Mouse (Mus musculus): ENCODE data around the gene Cd33.

Gene Cd33

DNA sequence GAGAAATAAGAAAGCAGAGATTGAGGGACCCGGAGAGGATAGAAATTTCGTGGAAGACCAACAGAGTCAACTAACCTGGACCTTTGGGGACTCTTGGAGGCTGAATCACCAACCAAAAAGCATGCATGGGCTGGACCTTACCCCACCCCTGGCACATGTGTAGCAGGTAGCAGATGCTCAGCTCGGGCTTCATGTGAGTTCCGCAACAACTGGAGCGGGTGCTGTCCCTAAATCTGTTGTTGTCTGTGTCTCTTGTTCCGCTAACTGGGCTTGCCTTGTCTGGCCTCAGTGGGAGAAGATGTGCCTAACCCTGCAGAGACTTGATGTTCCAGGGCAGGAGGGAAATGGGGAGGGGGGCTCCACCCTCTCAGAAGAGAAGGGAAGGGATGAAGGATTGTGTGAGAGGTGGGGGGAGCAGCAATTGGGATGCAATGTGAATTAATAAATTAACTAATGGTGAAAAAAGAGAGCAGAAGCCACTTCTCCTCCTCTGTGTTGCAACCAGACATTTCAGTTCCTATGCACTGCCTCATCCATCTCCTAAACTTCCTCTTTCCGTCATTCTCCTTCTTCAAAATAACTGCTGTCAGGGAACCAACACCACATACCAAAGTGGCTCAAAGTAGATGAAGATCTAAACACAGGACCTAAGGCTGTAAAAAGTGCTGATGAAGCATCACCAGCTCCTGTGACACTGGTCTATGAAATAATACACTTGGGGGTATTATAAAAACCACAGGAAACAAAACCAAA lies at the start of gene Cd33:
TSS of gene Cd33 (minus strand) at position 204 of the 753 bp plus-strand sequence.
- DNase-seq (ENCODE audit: low read depth, low spot score) = no peak

DNA sequence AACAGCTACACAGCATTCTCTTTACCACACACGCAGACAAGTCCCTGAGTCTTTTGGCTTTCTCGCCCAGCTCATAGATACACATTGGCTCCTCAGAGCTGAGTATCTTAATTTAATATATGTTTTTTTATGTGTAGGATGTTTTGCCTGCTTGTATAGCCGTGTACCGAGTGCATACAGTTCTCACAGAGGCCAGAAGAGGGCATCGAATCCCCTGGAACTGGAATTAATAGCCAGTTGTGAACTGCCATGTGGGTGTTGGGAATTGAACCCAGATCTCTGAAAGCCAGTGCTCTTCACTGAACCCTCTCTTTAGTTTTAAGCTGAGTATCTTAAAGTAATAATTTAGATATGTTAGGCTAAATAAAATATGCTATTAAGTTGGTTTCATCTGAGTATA lies 40.6 kb upstream of the Cd33 start:
- no peak for DNase-seq (ENCODE audit: low read depth, low spot score)

DNA sequence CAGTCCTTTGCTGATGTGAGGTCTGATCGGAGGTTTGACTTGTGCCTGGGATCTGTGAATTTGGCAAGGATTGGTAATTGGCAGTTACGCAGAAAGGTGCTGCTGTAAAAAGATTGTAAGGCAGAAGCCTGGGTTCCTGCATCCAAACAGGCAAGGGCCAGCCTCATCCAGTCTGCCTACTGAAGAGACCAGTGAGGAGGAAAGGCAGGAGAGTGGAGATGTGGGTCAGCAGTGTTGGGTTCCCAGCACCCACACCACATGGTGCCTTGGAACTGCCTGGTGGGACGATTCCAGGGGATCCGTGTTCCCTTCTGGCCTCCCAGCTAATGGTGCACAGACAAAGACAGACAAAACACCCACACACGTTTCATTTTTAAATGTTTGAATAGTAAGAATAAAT lies 36.3 kb upstream of the Cd33 start:
- DNase-seq (ENCODE audit: low read depth, low spot score) = no peak

DNA sequence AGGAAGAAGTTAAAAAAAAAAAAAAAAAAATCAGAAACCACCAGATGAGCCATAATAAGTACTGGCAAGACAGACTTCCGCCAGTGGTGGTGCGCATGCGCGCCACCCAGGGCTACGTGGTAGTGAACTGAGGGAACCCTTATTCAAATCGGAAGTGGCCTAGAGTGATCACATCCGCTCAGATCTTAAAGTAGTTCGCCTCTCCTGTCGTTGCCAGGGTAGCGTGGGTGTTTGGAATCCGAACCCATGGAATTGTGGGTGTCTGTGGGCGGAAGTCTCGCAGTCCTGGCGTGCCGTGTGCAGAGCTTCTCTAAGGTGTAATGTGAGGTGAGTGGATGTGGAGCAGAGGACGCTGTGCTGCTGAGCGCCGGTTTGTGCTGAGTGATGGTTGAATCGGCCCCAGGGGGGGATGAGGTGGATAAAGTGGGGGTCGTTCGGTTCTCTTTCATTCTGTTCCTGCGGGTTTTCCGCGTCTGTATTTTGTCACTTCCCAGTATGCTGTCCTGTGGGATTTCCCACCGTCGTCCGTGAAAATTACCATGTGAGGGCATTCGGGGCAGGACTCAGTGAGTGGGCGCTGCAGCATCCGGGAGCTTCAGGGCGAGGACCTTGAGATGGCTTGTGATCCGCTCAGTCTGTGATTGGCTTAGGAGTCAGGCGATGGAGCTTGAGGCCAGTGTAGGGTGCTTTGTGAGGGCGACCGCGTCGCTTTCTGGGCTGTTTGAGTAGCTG lies 35.4 kb upstream of the Cd33 start, which contains the start of gene Zfp719:
TSS of gene Zfp719 (plus strand) at position 171 of the 732 bp plus-strand sequence.
- peak; percentile 59 for DNase-seq (ENCODE audit: low read depth, low spot score)

- DNase-seq (ENCODE audit: low read depth, low spot score) = no peak
Measured at GRCm38 (mm10) chr7:43571216-43571615, 27.0 kb upstream of the Cd33 start.

DNA sequence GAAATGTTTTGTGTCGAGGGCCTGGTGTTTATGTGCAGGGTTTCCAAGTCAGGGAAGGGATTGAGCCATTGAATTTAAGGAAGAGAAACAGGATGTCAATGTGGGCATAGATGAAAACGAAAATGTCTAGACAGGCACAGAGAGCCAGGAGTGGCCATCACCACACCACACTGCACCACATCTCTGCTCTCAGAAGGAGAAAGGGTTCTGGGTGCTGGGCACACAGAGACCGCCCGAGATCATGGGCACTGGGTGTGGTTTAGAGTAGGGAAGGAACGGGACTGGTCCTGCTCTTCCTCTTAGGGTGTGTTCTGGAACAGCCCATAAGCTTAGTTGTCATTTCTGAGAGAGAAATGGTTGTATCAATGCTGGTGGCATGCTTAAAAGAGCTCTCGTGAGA lies 19.1 kb upstream of the Cd33 start:
- no peak for DNase-seq (ENCODE audit: low read depth, low spot score)

- no peak for DNase-seq (ENCODE audit: low read depth, low spot score)
Measured at GRCm38 (mm10) chr7:43562651-43563070, 18.4 kb upstream of the Cd33 start.

DNA sequence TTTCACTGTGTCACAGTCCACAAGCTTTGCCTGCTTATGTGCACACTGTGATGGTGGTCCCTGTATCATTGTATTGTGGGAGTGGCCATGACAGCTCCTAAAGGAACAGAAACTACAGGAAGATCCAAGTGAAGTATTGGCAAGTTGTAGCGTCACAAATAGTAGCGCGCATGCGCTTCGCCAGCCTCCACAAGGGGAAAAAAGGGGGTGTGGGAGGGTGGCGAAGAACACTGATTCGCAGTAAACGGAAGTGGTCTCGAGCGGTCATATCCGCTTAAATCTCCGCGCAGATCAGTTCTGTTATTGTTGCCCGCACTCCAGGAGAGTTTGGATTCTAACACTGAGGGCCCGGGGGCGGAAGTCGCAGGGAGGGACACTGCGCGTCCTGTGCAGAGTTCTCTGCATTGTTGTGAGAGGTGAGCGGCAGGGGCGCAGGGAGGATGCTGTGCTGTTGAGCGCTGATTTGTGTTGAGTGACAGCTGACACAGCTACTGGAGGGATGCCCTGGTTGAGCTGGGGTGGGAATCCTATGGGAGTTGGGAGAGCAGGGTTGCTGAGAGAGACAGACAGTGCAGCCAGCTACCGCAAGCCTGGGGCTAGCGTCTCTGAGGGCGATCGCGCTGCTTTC lies 17.9 kb upstream of the Cd33 start, which contains the start of gene Zfp658:
TSS of gene Zfp658 (plus strand) at position 251 of the 628 bp plus-strand sequence.
- DNase-seq (ENCODE audit: low read depth, low spot score) = no peak

GRCm38 (mm10) chr7:43556901-43557300 lies 12.7 kb upstream of the Cd33 start:
- no peak for DNase-seq (ENCODE audit: low read depth, low spot score)

- DNase-seq (ENCODE audit: low read depth, low spot score) = no peak
Measured at GRCm38 (mm10) chr7:43555351-43555750, 11.1 kb upstream of the Cd33 start.

GRCm38 (mm10) chr7:43554550-43554949 lies 10.3 kb upstream of the Cd33 start:
- no peak for DNase-seq (ENCODE audit: low read depth, low spot score)

DNA sequence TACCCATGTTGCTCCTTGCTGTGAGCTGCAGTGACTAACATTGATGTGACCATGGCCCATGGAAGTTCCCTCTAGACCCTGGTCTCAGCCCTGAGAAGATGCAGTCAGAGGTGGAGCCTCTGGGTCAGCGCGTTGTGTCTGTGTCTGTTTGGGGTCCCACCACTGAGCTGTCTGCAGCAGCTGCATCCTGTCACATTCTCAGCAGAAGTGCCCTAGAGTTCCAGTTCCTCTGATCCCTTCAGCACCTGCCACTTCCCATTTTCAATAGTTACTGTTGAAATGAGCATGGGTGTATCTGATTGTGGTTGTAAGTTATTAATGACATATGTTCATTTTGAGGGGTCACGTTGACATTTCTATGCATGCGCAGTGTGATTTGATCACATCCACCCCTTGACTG lies 8.9 kb upstream of the Cd33 start:
- DNase-seq (ENCODE audit: low read depth, low spot score) = no peak

- no peak for DNase-seq (ENCODE audit: low read depth, low spot score)
Measured at GRCm38 (mm10) chr7:43548206-43548605, 4.0 kb upstream of the Cd33 start.

GRCm38 (mm10) chr7:43547666-43548065 lies 3.4 kb upstream of the Cd33 start:
- DNase-seq (ENCODE audit: low read depth, low spot score) = no peak

DNA sequence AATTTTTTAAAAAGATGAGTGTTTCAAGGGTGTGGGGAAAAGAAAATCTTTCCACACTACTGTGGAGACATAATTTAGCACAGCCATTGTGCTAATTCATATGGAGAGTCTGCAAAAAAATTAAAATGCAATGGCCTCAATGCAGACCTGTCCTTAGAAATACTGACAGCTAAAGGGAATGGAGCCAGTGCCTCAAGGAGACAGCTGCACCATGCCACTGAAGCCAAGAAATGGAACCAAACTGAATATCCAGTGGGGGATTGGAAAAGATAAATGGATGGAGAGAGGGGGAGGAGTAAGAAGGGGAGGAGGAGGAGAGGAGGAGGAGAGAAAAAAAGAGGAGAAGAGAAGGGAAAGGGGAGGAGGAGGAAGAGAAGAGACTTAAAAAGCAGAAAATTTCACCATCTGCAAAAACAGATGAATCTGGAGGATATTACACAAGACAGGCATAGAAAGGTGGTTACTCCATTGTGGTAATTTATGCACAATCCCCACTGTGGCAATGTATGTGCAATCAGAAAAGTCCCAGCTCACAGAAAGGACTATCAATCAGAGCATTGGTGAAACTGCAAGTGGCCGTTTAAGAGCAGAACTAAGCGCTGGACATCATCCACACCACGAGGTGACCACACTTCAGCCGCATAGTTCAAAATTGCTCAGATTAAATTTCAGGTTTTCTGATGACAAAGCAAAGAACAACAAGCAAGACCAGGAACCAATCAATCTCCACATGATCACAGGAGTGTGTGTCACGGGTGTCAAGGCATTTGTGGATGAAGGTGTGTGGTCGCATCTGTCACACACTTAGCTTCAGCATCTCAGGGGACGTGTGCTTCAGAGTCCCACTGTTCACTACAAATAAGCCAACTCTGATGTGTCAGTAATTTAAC lies 1.7 kb upstream of the Cd33 start:
- no peak for DNase-seq (ENCODE audit: low read depth, low spot score)

DNA sequence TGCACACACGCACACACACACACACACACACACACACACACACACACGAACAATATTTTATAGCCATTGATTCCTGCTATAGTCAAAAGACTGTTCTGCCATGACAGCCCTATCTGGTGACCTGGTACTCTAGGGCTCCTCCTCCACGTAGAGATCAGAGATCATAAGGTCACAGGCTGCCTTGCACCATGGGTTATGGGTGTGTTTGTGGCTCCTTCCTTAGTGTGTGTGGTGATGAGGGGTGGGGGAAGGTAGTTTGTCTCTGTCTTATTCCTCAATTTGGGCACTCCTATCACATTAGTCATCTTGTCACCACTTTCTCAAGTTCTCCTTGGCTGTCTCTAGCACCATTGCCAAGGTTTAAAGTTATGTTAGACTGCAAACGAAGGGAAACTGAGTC lies 5.7 kb downstream of the Cd33 start:
- DNase-seq (ENCODE audit: low read depth, low spot score) = no peak

DNA sequence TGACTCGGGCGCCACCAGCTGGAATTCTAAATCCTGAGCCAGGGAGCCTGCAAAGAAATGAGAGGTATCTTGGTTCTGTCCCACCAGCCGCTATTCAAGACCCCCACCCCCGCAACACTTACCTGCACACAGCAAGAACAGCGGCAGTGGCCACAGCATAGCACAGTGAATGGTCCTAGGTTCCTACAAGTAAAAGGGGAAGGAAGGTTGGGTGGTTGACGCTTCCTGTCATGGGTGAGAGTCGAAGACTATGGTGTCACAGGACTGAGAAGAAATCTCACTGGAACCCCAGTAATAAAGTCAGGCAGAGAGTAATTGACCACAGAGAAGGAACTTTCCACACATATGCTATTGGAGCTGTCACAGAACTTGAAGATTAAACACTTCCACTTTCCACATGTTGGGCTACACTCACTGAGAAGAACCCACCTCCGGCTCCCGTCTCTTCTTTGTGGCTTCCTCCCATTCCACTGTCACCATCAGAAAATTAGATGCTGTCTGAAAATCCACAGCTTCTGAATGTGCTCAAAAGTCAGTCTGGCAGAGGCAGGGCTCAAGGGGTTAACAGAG lies 11.2 kb downstream of the Cd33 start:
- no peak for DNase-seq (ENCODE audit: low read depth, low spot score)

GRCm38 (mm10) chr7:43530216-43530785 lies 13.9 kb downstream of the Cd33 start:
- no peak for DNase-seq (ENCODE audit: low read depth, low spot score)

GRCm38 (mm10) chr7:43525313-43525712 lies 18.9 kb downstream of the Cd33 start:
- no peak for DNase-seq (ENCODE audit: low read depth, low spot score)

DNA sequence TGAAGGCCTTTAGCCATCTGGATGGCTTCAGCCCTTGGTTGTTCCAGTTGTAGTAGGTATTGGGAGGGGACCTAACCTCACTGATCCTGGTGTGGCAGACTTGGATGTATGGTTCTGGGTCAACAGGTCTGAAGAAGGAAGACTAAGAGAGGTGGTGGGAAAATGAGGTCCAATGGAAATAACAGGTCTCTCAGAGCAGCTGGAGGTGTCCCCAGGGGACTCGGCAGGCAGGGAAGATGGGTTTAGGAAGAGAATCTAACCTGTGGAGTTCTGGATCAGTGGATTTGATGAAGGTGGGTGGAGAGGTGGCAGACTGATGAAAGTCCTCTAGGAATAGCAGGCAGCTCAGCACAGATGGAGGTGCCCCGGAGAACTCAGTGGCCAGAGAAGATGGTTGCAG lies 21.5 kb downstream of the Cd33 start:
- no peak for DNase-seq (ENCODE audit: low read depth, low spot score)

GRCm38 (mm10) chr7:43518341-43518740 lies 25.9 kb downstream of the Cd33 start:
- no peak for DNase-seq (ENCODE audit: low read depth, low spot score)

All from c-Kit-negative CD71-positive TER-119-positive erythroid progenitor cells, embryonic 14.5 days (primary cell).